In the genomic region with DNA sequence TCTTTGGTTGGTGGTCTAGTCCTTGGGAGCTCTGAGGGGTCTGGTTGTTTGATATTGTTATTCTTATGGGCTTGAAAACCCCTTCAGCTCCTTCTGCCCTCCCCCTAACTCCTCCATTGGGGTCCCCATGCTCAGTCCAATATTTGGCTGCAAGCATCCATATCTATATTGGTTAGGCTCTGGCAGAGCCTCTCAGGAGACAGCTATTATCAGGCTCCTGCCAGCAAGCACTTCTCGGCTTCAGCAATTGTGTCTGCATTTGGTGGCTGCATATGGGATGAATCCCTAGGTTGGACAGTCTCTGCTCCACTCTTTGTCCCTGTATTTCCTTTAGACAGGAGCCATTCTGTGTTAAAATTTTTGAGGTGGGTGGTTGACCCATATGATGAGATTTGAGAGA, we compare ENCODE assay signal across 28 mouse cellular contexts. TPM values are rescaled to one million over a fixed set of nuclear protein-coding genes. Genes with fewer than 3 reads are reported as not detected.
"Had no signal": no experiment of that assay in that cellular context is flagged by ENCODE, and none has a peak within 500 bp of the region (broad histone marks: within the 10 kb centered on the region; RNA-seq: fewer than 3 reads in every experiment).

No protein-coding gene starts in this region.

- H3K9me3 ChIP-seq: lung, embryonic 15.5 days; midbrain, embryonic 10.5 days; midbrain, embryonic 12.5 days; neural tube, embryonic 13.5 days; neural tube, embryonic 15.5 days had no signal

- H3K27me3 ChIP-seq: lung, embryonic 15.5 days; midbrain, embryonic 12.5 days; neural tube, embryonic 13.5 days; neural tube, embryonic 15.5 days had no signal

- H3K4me2 ChIP-seq: lung, embryonic 15.5 days; midbrain, embryonic 12.5 days; neural tube, embryonic 13.5 days; neural tube, embryonic 15.5 days had no signal

- DNase-seq: lung, adult 2 months; lung, postnatal 14 days; lung, postnatal 36 days; midbrain, embryonic 14.5 days; retina, postnatal 1 day; right cerebral cortex, adult 18-20 months; right cerebral cortex, postnatal 25 days; right cerebral cortex, postnatal 4 days; spleen, adult 18-20 months; thymus, adult 2 months; thymus, postnatal 25 days; thymus, postnatal 4 days had no signal

- H3K4me1 ChIP-seq: lung, embryonic 15.5 days; midbrain, embryonic 10.5 days; midbrain, embryonic 12.5 days; neural tube, embryonic 13.5 days; neural tube, embryonic 15.5 days had no signal

- H3K4me3 ChIP-seq: lung, embryonic 15.5 days; midbrain, embryonic 10.5 days; midbrain, embryonic 12.5 days; myocyte; neural tube, embryonic 13.5 days; neural tube, embryonic 15.5 days had no signal

- H3K27ac ChIP-seq: lung, embryonic 15.5 days; macrophage; midbrain, embryonic 10.5 days; midbrain, embryonic 12.5 days; neural tube, embryonic 13.5 days; neural tube, embryonic 15.5 days had no signal

- H3K36me3 ChIP-seq: lung, embryonic 15.5 days; midbrain, embryonic 10.5 days; midbrain, embryonic 12.5 days; neural tube, embryonic 13.5 days; neural tube, embryonic 15.5 days had no signal

- ATAC-seq: lung, postnatal 0 days; midbrain, embryonic 16.5 days had no signal

- H3K9ac ChIP-seq: lung, embryonic 15.5 days; midbrain, embryonic 12.5 days; neural tube, embryonic 13.5 days; neural tube, embryonic 15.5 days had no signal

RNA-seq across cellular contexts. Expression of gene Kel, which starts 6.1 kb away (rescaled TPM):
- polyA plus RNA-seq: lung, adult 2 months; macrophage; myocyte; small intestine, adult 2 months; urinary bladder, adult 2 months had no signal

RNA-seq across cellular contexts. Expression of gene Llcfc1, which starts 26.1 kb away (rescaled TPM):
- total RNA-seq: megakaryocyte, adult 5-6 weeks; megakaryocyte-erythroid progenitor cell, adult 5-6 weeks had no signal
- polyA plus RNA-seq: lung, adult 2 months; lung, embryonic 15.5 days; lung, postnatal 0 days; macrophage; midbrain, embryonic 10.5 days; midbrain, embryonic 12.5 days; midbrain, embryonic 14.5 days; midbrain, embryonic 16.5 days; myocyte; neural tube, embryonic 11.5 days; neural tube, embryonic 13.5 days; neural tube, embryonic 15.5 days; small intestine, adult 2 months; thymus, adult 2 months; urinary bladder, adult 2 months had no signal

RNA-seq across cellular contexts. Expression of gene Trpv5, which starts 29.7 kb away (rescaled TPM):
- total RNA-seq: megakaryocyte, adult 5-6 weeks had no signal
- polyA plus RNA-seq: lung, adult 2 months; lung, embryonic 15.5 days; lung, postnatal 0 days; macrophage; midbrain, embryonic 10.5 days; midbrain, embryonic 12.5 days; midbrain, embryonic 14.5 days; midbrain, embryonic 16.5 days; myocyte; neural tube, embryonic 11.5 days; neural tube, embryonic 13.5 days; neural tube, embryonic 15.5 days; small intestine, adult 2 months; stomach, embryonic 14.5 days; stomach, embryonic 16.5 days; thymus, adult 2 months; urinary bladder, adult 2 months had no signal
